Mouse (Mus musculus) CH12.LX (cell line): Measurements from ENCODE around the gene Hmga2. TPM values are rescaled to one million over a fixed set of nuclear protein-coding genes. Genes with fewer than 3 reads are reported as not detected.

ENCODE experiments used
- DNase-seq: peaks from one replicate; pipeline ENCODE4 v3.0.0-alpha.2; 2013; ENCODE audit errors: extremely low read depth
- H3K27ac ChIP-seq: 2 replicates; pipeline ENCODE4 v1.5.1; 2012; ENCODE audit warnings: low read depth, mild to moderate bottlenecking, control low read depth, moderate library complexity; ENCODE audit not compliant: insufficient read depth
- H3K27me3 ChIP-seq: replicated peaks from 2 replicates; pipeline ENCODE3; 2012; ENCODE audit warnings: inconsistent platforms
- H3K36me3 ChIP-seq, 2 experiments: replicated peaks in 1 of 2; 2 replicates each; pipeline versions ENCODE3 to v1.6.1; 2012; ENCODE audit warnings: inconsistent platforms in 1 of 2, low read length in 1 of 2, mild to moderate bottlenecking in 1 of 2, mixed read lengths in 1 of 2, moderate library complexity in 1 of 2; ENCODE audit not compliant: control insufficient read depth in 1 of 2, insufficient read depth in 1 of 2
- H3K4me1 ChIP-seq, 2 experiments: 2 replicates each; pipeline ENCODE4 v1.6.1; 2012; ENCODE audit warnings: inconsistent platforms in 1 of 2, moderate library complexity in 1 of 2; ENCODE audit not compliant: insufficient read depth in 2 of 2, control insufficient read depth in 1 of 2
- H3K4me2 ChIP-seq: 2 replicates; pipeline ENCODE4 v1.6.1; 2012; ENCODE audit warnings: low read depth, mild to moderate bottlenecking, control low read depth; ENCODE audit not compliant: poor library complexity, insufficient read depth, severe bottlenecking
- H3K4me3 ChIP-seq, 3 experiments: fragments of 150-350 bp in 1 of 3; sonication (generic) in 1 of 3; replicated peaks in 1 of 3; 2 replicates each; pipeline versions ENCODE3 to v1.5.1; 2011 to 2012; ENCODE audit warnings: low read depth in 2 of 3, low read length in 2 of 3, mild to moderate bottlenecking in 2 of 3, moderate library complexity in 2 of 3, control low read depth in 1 of 3, improper control_type of control experiment in 1 of 3, inconsistent platforms in 1 of 3, mixed read lengths in 1 of 3; ENCODE audit not compliant: poor library complexity in 1 of 3
- H3K79me2 ChIP-seq: replicated peaks from 2 replicates; pipeline ENCODE4 v1.6.1; 2012; ENCODE audit warnings: mild to moderate bottlenecking, moderate library complexity; ENCODE audit not compliant: control insufficient read depth, poor library complexity, insufficient read depth, severe bottlenecking; ENCODE audit errors: extremely low read depth
- H3K9ac ChIP-seq: 2 replicates; pipeline ENCODE4 v1.6.1; 2012; ENCODE audit warnings: low read depth, mild to moderate bottlenecking, control low read depth, moderate library complexity; ENCODE audit not compliant: insufficient read depth
- H3K9me3 ChIP-seq: replicated peaks from 2 replicates; pipeline ENCODE3; 2012; ENCODE audit warnings: low read length, inconsistent platforms, mixed read lengths
- BHLHE40 ChIP-seq: IDR thresholded peaks from 2 replicates; pipeline ENCODE4 v1.6.1; 2011; ENCODE audit warnings: mild to moderate bottlenecking, low read depth, low read length, improper control_type of control experiment
- CHD1 ChIP-seq: IDR thresholded peaks from 2 replicates; pipeline ENCODE4 v1.6.1; 2012; ENCODE audit warnings: low read depth, low read length, improper control_type of control experiment, inconsistent platforms
- CHD2 ChIP-seq: IDR thresholded peaks from 2 replicates; pipeline ENCODE4 v1.6.1; 2011; ENCODE audit warnings: low read length, improper control_type of control experiment
- EP300 ChIP-seq: IDR thresholded peaks from 2 replicates; pipeline ENCODE4 v1.6.1; 2011; ENCODE audit warnings: low read length, improper control_type of control experiment
- GABPA ChIP-seq: IDR thresholded peaks from 2 replicates; pipeline ENCODE4 v1.6.1; 2012; ENCODE audit warnings: low read depth, low read length, improper control_type of control experiment, inconsistent platforms; ENCODE audit not compliant: insufficient replicate concordance
- HCFC1 ChIP-seq: IDR thresholded peaks from 2 replicates; pipeline ENCODE4 v1.6.1; 2012; ENCODE audit warnings: low read depth, mild to moderate bottlenecking, inconsistent platforms, low read length, improper control_type of control experiment
- IRF4 ChIP-seq: IDR thresholded peaks from 2 replicates; pipeline ENCODE4 v1.6.1; 2014; ENCODE audit warnings: low read depth, mild to moderate bottlenecking, inconsistent platforms, low read length, improper control_type of control experiment
- MEF2A ChIP-seq: IDR thresholded peaks from 2 replicates; pipeline ENCODE4 v1.6.1; 2014; ENCODE audit warnings: low read depth, mild to moderate bottlenecking, inconsistent platforms, low read length, improper control_type of control experiment, borderline replicate concordance
- NELFE ChIP-seq: IDR thresholded peaks from 2 replicates; pipeline ENCODE4 v1.6.1; 2011; ENCODE audit warnings: low read depth, low read length, improper control_type of control experiment
- NRF1 ChIP-seq: IDR thresholded peaks from 2 replicates; pipeline ENCODE4 v1.6.1; 2014; ENCODE audit warnings: low read depth, mild to moderate bottlenecking, inconsistent platforms, low read length, improper control_type of control experiment, moderate library complexity
- PAX5 ChIP-seq: IDR thresholded peaks from 2 replicates; pipeline ENCODE4 v1.6.1; 2012; ENCODE audit warnings: low read length, inconsistent platforms, mixed read lengths
- POLR2A ChIP-seq: IDR thresholded peaks from 2 replicates; pipeline ENCODE4 v1.6.1; 2011; ENCODE audit warnings: low read depth, mild to moderate bottlenecking, improper control_type of control experiment, low read length
- POLR2AphosphoS2 ChIP-seq: IDR thresholded peaks from 2 replicates; pipeline ENCODE4 v1.6.1; 2011; ENCODE audit warnings: low read depth, low read length, improper control_type of control experiment
- SMC3 ChIP-seq: IDR thresholded peaks from 2 replicates; pipeline ENCODE4 v1.6.1; 2011; ENCODE audit warnings: low read depth, low read length, improper control_type of control experiment
- TCF12 ChIP-seq: IDR thresholded peaks from 2 replicates; pipeline ENCODE4 v1.6.1; 2014; ENCODE audit warnings: low read depth, mild to moderate bottlenecking, inconsistent platforms, low read length, improper control_type of control experiment
- USF1 ChIP-seq: IDR thresholded peaks from 2 replicates; pipeline ENCODE4 v1.6.1; 2014; ENCODE audit warnings: low read depth, mild to moderate bottlenecking, inconsistent platforms, low read length, improper control_type of control experiment
- USF2 ChIP-seq: conservative IDR thresholded peaks from 2 replicates; pipeline ENCODE4 v1.6.1; 2011; ENCODE audit warnings: low read depth, low read length, improper control_type of control experiment
- ZC3H11A ChIP-seq: IDR thresholded peaks from 2 replicates; pipeline ENCODE4 v1.6.1; 2012; ENCODE audit warnings: low read depth, mild to moderate bottlenecking, inconsistent platforms, low read length, improper control_type of control experiment
- dilution Hi-C: fragments of 300-500 bp; cut with MboI; formaldehyde crosslinking; loops from 2 replicates; pipeline ENCODE4 v1.14.3; 2020; ENCODE audit warnings: low sequenced_read_pairs; ENCODE audit not compliant: extremely low pct_unique_long_range_greater_than_20kb, extremely low pct_ligation_motif_present
- in situ Hi-C: fragments of 300-500 bp; cut with MboI; formaldehyde crosslinking; loops from 3 replicates; pipeline ENCODE4 v1.14.3; 2019; ENCODE audit warnings: low sequenced_read_pairs, low pct_ligation_motif_present, low pct_unique_long_range_greater_than_20kb, mixed read lengths
- polyA plus RNA-seq: library from polyadenylated mRNA; unstranded; fragments of >175 nt; gene quantifications from 2 replicates; pipeline ENCODE4 v1.2.1, GENCODE M21; 2012; ENCODE audit warnings: low read depth; ENCODE audit not compliant: insufficient read length
- total RNA-seq, 2 experiments: library from RNA; depleted of rRNA; stranded (reverse); fragments of 300-350 nt in 1 of 2; fragments of >200 nt in 1 of 2; gene quantifications; 2 replicates each; pipeline ENCODE4 v1.2.3; 2012 to 2014

Gene Hmga2
- total and polyA plus RNA-seq, 3 experiments, result not detected

DNA sequence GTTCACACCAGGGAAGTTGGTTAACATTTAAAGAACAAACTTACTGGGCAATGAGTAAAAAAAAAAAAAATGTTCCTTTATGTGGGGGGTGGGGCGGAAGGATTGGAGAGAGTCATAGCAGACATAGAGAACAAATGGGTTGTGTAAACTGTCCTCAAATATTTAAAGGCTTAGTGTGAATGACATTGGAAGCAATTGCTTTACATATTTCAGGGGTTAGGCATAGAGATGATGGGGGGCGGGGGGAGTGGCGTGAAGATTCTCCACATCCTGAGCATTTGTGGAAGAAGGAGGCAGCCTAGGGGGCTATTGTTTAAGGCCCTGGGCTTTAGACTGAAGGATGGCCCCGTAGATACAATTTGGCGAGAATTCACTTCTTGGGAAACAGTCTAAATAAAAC is 15.0 kb downstream of the Hmga2 start:
- TF ChIP-seq SMC3 (no peak), POLR2A (no peak), IRF4 (no peak), CHD1 (no peak), NELFE (no peak), HCFC1 (no peak), ZC3H11A (no peak), BHLHE40 (no peak), MEF2A (no peak)
- Histone ChIP-seq H3K27ac (no peak overlapping the region), H3K36me3 (no peaks in the 10 kb centered on the region), H3K9ac (no peak overlapping the region), H3K9me3 (peaks cover 52% of the 10 kb centered on the region), H3K4me3 (no peak overlapping the region), H3K4me2 (no peak overlapping the region), H3K4me1 (no peaks in the 10 kb centered on the region), H3K27me3 (no peaks in the 10 kb centered on the region), H3K79me2 (no peaks in the 10 kb centered on the region)
- dilution Hi-C loops, result no loop called here
- in situ Hi-C loops, result no loop called here
- DNase-seq, result no peak

GRCm38 (mm10) chr10:120458866-120459265 is 17.4 kb downstream of the Hmga2 start:
- no peaks in the 10 kb centered on the region for H3K27me3 ChIP-seq
- no peak for DNase-seq

GRCm38 (mm10) chr10:120449661-120450284 is 26.5 kb downstream of the Hmga2 start:
- Histone ChIP-seq H3K27ac (no peak overlapping the region), H3K36me3 (no peaks in the 10 kb centered on the region), H3K4me2 (no peak overlapping the region), H3K4me3 (peak overlapping the region in 1 of 3 experiments; percentile 2), H3K79me2 (no peaks in the 10 kb centered on the region), H3K9me3 (peaks cover 54% of the 10 kb centered on the region), H3K4me1 (no peaks in the 10 kb centered on the region), H3K27me3 (no peaks in the 10 kb centered on the region), H3K9ac (no peak overlapping the region)
- no peak for DNase-seq
- dilution Hi-C loops (no loop called here), in situ Hi-C loops (no loop called here)
- no peak for TF ChIP-seq USF2
- no peak for TF ChIP-seq PAX5
- TF ChIP-seq EP300, result no peak
- no peak for TF ChIP-seq GABPA
- no peak for TF ChIP-seq TCF12
- TF ChIP-seq SMC3, result no peak
- TF ChIP-seq POLR2AphosphoS2, result no peak
- TF ChIP-seq NRF1, result no peak
- TF ChIP-seq USF1, result no peak

More at GRCm38 (mm10) chr10:120458866-120459265, 17.4 kb downstream of the Hmga2 start:
- H3K4me1 ChIP-seq, result no peaks in the 10 kb centered on the region
- no peaks in the 10 kb centered on the region for H3K36me3 ChIP-seq
- in situ Hi-C loops (no loop called here), dilution Hi-C loops (no loop called here)
- TF ChIP-seq CHD2, result no peak
- no peak overlapping the region for H3K4me2 ChIP-seq
- no peak overlapping the region for H3K9ac ChIP-seq
- no peak overlapping the region for H3K27ac ChIP-seq
- H3K4me3 ChIP-seq, result no peak overlapping the region
- H3K9me3 ChIP-seq, result peaks cover 46% of the 10 kb centered on the region
- H3K79me2 ChIP-seq, result no peaks in the 10 kb centered on the region
